Mouse (Mus musculus): Measurements from ENCODE around the gene Pth2. TPM values are rescaled to one million over a fixed set of nuclear protein-coding genes. Genes with fewer than 3 reads are reported as not detected.

Gene Pth2
- polyA plus RNA-seq, 1 experiment from 2014 or later: not detected

GRCm38 (mm10) chr7:45224826-45225225 is 44.0 kb downstream of the Pth2 start:
- H3K9me3 ChIP-seq: no peaks in the 10 kb centered on the region
- no peak overlapping the region for H3K27ac ChIP-seq (replicated peaks)
- H3K36me3 ChIP-seq: peaks cover 99% of the 10 kb centered on the region
- no peaks in the 10 kb centered on the region for H3K27me3 ChIP-seq (replicated peaks)
- H3K4me2 ChIP-seq: no peak overlapping the region
- WGBS: 84% methylated on average over 7 of the region's 7 CpGs
- 0 out of 2 replicates have a peak, but pooled peaks cover 3% of the 10 kb centered on the region for H3K4me1 ChIP-seq
- H3K9ac ChIP-seq: no peak overlapping the region
- H3K4me3 ChIP-seq: no peak overlapping the region
- ATAC-seq (ENCODE audit: extremely low read depth, insufficient number of reproducible peaks, low FRiP score, low TSS enrichment): no peak

- Histone ChIP-seq H3K4me1 (no peaks in the 10 kb centered on the region), H3K27ac (replicated peaks) (no peak overlapping the region), H3K4me3 (no peak overlapping the region), H3K9me3 (no peaks in the 10 kb centered on the region), H3K9ac (no peak overlapping the region), H3K36me3 (peaks cover 94% of the 10 kb centered on the region), H3K4me2 (no peak overlapping the region), H3K27me3 (replicated peaks) (no peaks in the 10 kb centered on the region)
- ATAC-seq (ENCODE audit: extremely low read depth, insufficient number of reproducible peaks, low FRiP score, low TSS enrichment): no peak
- 92% methylated on average over 5 of the region's 5 CpGs for WGBS
Measured at GRCm38 (mm10) chr7:45226421-45226820, 45.6 kb downstream of the Pth2 start.

- no peak overlapping the region for H3K27ac ChIP-seq (replicated peaks)
- no peaks in the 10 kb centered on the region for H3K9me3 ChIP-seq
- 86% methylated on average over 18 of the region's 18 CpGs for WGBS
- peaks cover 94% of the 10 kb centered on the region for H3K36me3 ChIP-seq
- no peaks in the 10 kb centered on the region for H3K27me3 ChIP-seq (replicated peaks)
- H3K9ac ChIP-seq: no peak overlapping the region
- H3K4me2 ChIP-seq: no peak overlapping the region
- no peak for ATAC-seq (ENCODE audit: extremely low read depth, insufficient number of reproducible peaks, low FRiP score, low TSS enrichment)
- no peak overlapping the region for H3K4me3 ChIP-seq
- peaks cover 20% of the 10 kb centered on the region for H3K4me1 ChIP-seq
Measured at GRCm38 (mm10) chr7:45228548-45228947, 47.8 kb downstream of the Pth2 start.

GRCm38 (mm10) chr7:45229046-45229445 is 48.3 kb downstream of the Pth2 start:
- Histone ChIP-seq H3K9ac (no peak overlapping the region), H3K27me3 (replicated peaks) (no peaks in the 10 kb centered on the region), H3K4me1 (peaks cover 25% of the 10 kb centered on the region), H3K4me2 (no peak overlapping the region), H3K4me3 (no peak overlapping the region), H3K27ac (replicated peaks) (no peak overlapping the region), H3K9me3 (no peaks in the 10 kb centered on the region), H3K36me3 (peaks cover 93% of the 10 kb centered on the region)
- 82% methylated on average over 8 of the region's 8 CpGs for WGBS
- no peak for ATAC-seq (ENCODE audit: extremely low read depth, insufficient number of reproducible peaks, low FRiP score, low TSS enrichment)

- no peak for ATAC-seq (ENCODE audit: extremely low read depth, insufficient number of reproducible peaks, low FRiP score, low TSS enrichment)
- 81% methylated on average over 7 of the region's 7 CpGs for WGBS
- no peaks in the 10 kb centered on the region for H3K27me3 ChIP-seq (replicated peaks)
- peaks cover 88% of the 10 kb centered on the region for H3K36me3 ChIP-seq
- no peak overlapping the region for H3K9ac ChIP-seq
- no peak overlapping the region for H3K27ac ChIP-seq (replicated peaks)
- no peak overlapping the region for H3K4me3 ChIP-seq
- H3K4me2 ChIP-seq: no peak overlapping the region
- peaks cover 31% of the 10 kb centered on the region for H3K4me1 ChIP-seq
- no peaks in the 10 kb centered on the region for H3K9me3 ChIP-seq
Measured at GRCm38 (mm10) chr7:45229459-45230203, 48.8 kb downstream of the Pth2 start.

- H3K4me1 ChIP-seq: peaks cover 46% of the 10 kb centered on the region
- H3K36me3 ChIP-seq: peaks cover 73% of the 10 kb centered on the region
- H3K27me3 ChIP-seq (replicated peaks): no peaks in the 10 kb centered on the region; the same call in 1 of the 2 replicates
- H3K4me3 ChIP-seq: no peak overlapping the region
- no peak overlapping the region for H3K27ac ChIP-seq (replicated peaks)
- no peak overlapping the region for H3K9ac ChIP-seq
- H3K9me3 ChIP-seq: no peaks in the 10 kb centered on the region
- 81% methylated on average over 12 of the region's 12 CpGs for WGBS
- no peak for ATAC-seq (ENCODE audit: extremely low read depth, insufficient number of reproducible peaks, low FRiP score, low TSS enrichment)
- H3K4me2 ChIP-seq: no peak overlapping the region
Measured at GRCm38 (mm10) chr7:45231192-45231591, 50.4 kb downstream of the Pth2 start.

Small RNA genes within 50 kb of the gene (microRNA-seq; reads per million reads assigned to microRNA genes)
- 0.61 reads per million for gene Mir7055

Other genes starting within 250 kb of the Pth2 start
- 0.11 and 0.14 TPM in 2 replicates for gene Tsks, start 237.8 kb upstream of the Pth2 start, polyA plus RNA-seq (2015; fragmentation: Nextera tagmentation; extraction: Ambion mirVana)
- gene Cpt1c, start 206.1 kb upstream of the Pth2 start, polyA plus RNA-seq (2015; fragmentation: Nextera tagmentation; extraction: Ambion mirVana): 9.8 and 10.3 TPM in 2 replicates
- 438 and 486 TPM in 2 replicates for gene Prmt1, start 194.4 kb upstream of the Pth2 start, polyA plus RNA-seq (2015; fragmentation: Nextera tagmentation; extraction: Ambion mirVana)
- 63.6 and 68.1 TPM in 2 replicates for gene Irf3, start 183.3 kb upstream of the Pth2 start, polyA plus RNA-seq (2015; fragmentation: Nextera tagmentation; extraction: Ambion mirVana)
- 36.0 and 36.3 TPM in 2 replicates for gene Bcl2l12, start 182.3 kb upstream of the Pth2 start, polyA plus RNA-seq (2015; fragmentation: Nextera tagmentation; extraction: Ambion mirVana)
- 27.0 and 27.1 TPM in 2 replicates for gene Scaf1, start 164.6 kb upstream of the Pth2 start, polyA plus RNA-seq (2015; fragmentation: Nextera tagmentation; extraction: Ambion mirVana)
- gene Rras, start 163.0 kb upstream of the Pth2 start, polyA plus RNA-seq (2015; fragmentation: Nextera tagmentation; extraction: Ambion mirVana): 71.6 and 82.6 TPM in 2 replicates
- gene Prr12, start 128.1 kb upstream of the Pth2 start, polyA plus RNA-seq (2015; fragmentation: Nextera tagmentation; extraction: Ambion mirVana): 6.8 and 7.1 TPM in 2 replicates
- gene Nosip, start 118.6 kb upstream of the Pth2 start, polyA plus RNA-seq (2015; fragmentation: Nextera tagmentation; extraction: Ambion mirVana): 46.6 and 49.6 TPM in 2 replicates
- 12.5 and 13.6 TPM in 2 replicates for gene Prrg2, start 118.3 kb upstream of the Pth2 start, polyA plus RNA-seq (2015; fragmentation: Nextera tagmentation; extraction: Ambion mirVana)
- gene Rcn3, start 88.8 kb upstream of the Pth2 start, polyA plus RNA-seq (2015; fragmentation: Nextera tagmentation; extraction: Ambion mirVana): 271 and 277 TPM in 2 replicates
- 38.0 and 38.1 TPM in 2 replicates for gene Fcgrt, start 77.1 kb upstream of the Pth2 start, polyA plus RNA-seq (2015; fragmentation: Nextera tagmentation; extraction: Ambion mirVana)
- gene Rps11, start 56.6 kb upstream of the Pth2 start, polyA plus RNA-seq (2015; fragmentation: Nextera tagmentation; extraction: Ambion mirVana): 982 and 1,095 TPM in 2 replicates
- 688 and 785 TPM in 2 replicates for gene Rpl13a, start 52.2 kb upstream of the Pth2 start, polyA plus RNA-seq (2015; fragmentation: Nextera tagmentation; extraction: Ambion mirVana)
- 0.17 TPM in 1 of 2 replicates, not detected in the other for gene Gm45713, start 44.8 kb upstream of the Pth2 start, polyA plus RNA-seq (2015; fragmentation: Nextera tagmentation; extraction: Ambion mirVana)
- gene Flt3l, start 44.6 kb upstream of the Pth2 start, polyA plus RNA-seq (2015; fragmentation: Nextera tagmentation; extraction: Ambion mirVana): 0.88 and 1.0 TPM in 2 replicates
- 82.2 and 89.3 TPM in 2 replicates for gene Pih1d1, start 26.7 kb upstream of the Pth2 start, polyA plus RNA-seq (2015; fragmentation: Nextera tagmentation; extraction: Ambion mirVana)
- 31.8 and 33.4 TPM in 2 replicates for gene Aldh16a1, start 26.4 kb upstream of the Pth2 start, polyA plus RNA-seq (2015; fragmentation: Nextera tagmentation; extraction: Ambion mirVana)
- gene Slc17a7, start 17.0 kb upstream of the Pth2 start, polyA plus RNA-seq (2015; fragmentation: Nextera tagmentation; extraction: Ambion mirVana): 2.9 and 3.6 TPM in 2 replicates
- gene Gfy, start 1.4 kb upstream of the Pth2 start, polyA plus RNA-seq (2015; fragmentation: Nextera tagmentation; extraction: Ambion mirVana): not detected in 2 replicates
- 0.51 and 0.74 TPM in 2 replicates for gene Ccdc155, start 23.9 kb downstream of the Pth2 start, polyA plus RNA-seq (2015; fragmentation: Nextera tagmentation; extraction: Ambion mirVana)
- 1.5 and 1.7 TPM in 2 replicates for gene Dkkl1, start 31.2 kb downstream of the Pth2 start, polyA plus RNA-seq (2015; fragmentation: Nextera tagmentation; extraction: Ambion mirVana)
- 127 and 139 TPM in 2 replicates for gene Tead2, start 34.8 kb downstream of the Pth2 start, polyA plus RNA-seq (2015; fragmentation: Nextera tagmentation; extraction: Ambion mirVana)
- 1.7 and 2.4 TPM in 2 replicates for gene Cd37, start 58.1 kb downstream of the Pth2 start, polyA plus RNA-seq (2015; fragmentation: Nextera tagmentation; extraction: Ambion mirVana)
- gene Slc6a16, start 60.1 kb downstream of the Pth2 start, polyA plus RNA-seq (2015; fragmentation: Nextera tagmentation; extraction: Ambion mirVana): 0.27 and 0.41 TPM in 2 replicates
- gene Slc6a21, start 96.5 kb downstream of the Pth2 start, polyA plus RNA-seq (2015; fragmentation: Nextera tagmentation; extraction: Ambion mirVana): not detected in 2 replicates
- 12.7 and 13.5 TPM in 2 replicates for gene Trpm4, start 152.8 kb downstream of the Pth2 start, polyA plus RNA-seq (2015; fragmentation: Nextera tagmentation; extraction: Ambion mirVana)
- 24.2 and 27.7 TPM in 2 replicates for gene Hrc, start 154.3 kb downstream of the Pth2 start, polyA plus RNA-seq (2015; fragmentation: Nextera tagmentation; extraction: Ambion mirVana)
- gene Ppfia3, start 186.0 kb downstream of the Pth2 start, polyA plus RNA-seq (2015; fragmentation: Nextera tagmentation; extraction: Ambion mirVana): 2.3 and 2.9 TPM in 2 replicates
- 1.0 and 1.2 TPM in 2 replicates for gene Lin7b, start 189.6 kb downstream of the Pth2 start, polyA plus RNA-seq (2015; fragmentation: Nextera tagmentation; extraction: Ambion mirVana)
- 136 and 140 TPM in 2 replicates for gene Snrnp70, start 214.7 kb downstream of the Pth2 start, polyA plus RNA-seq (2015; fragmentation: Nextera tagmentation; extraction: Ambion mirVana)
- 0.32 and 0.50 TPM in 2 replicates for gene Kcna7, start 224.7 kb downstream of the Pth2 start, polyA plus RNA-seq (2015; fragmentation: Nextera tagmentation; extraction: Ambion mirVana)
- gene Ntf5, start 232.7 kb downstream of the Pth2 start, polyA plus RNA-seq (2015; fragmentation: Nextera tagmentation; extraction: Ambion mirVana): 1.6 and 1.8 TPM in 2 replicates
- not detected in 2 replicates for gene Lhb, start 239.8 kb downstream of the Pth2 start, polyA plus RNA-seq (2015; fragmentation: Nextera tagmentation; extraction: Ambion mirVana)